Mouse (Mus musculus) midbrain, embryonic 10.5 days (tissue): ENCODE measurements around the gene Ost4. TPM values are rescaled to one million over a fixed set of nuclear protein-coding genes. Genes with fewer than 3 reads are reported as not detected.

Source experiments
- polyA plus RNA-seq: library from polyadenylated mRNA; unstranded; fragments of >200 nt; fragmentation: Nextera tagmentation; extraction: Ambion mirVana; gene quantifications from 2 replicates; pipeline ENCODE4 v1.2.1, GENCODE M21; 2016

Gene Ost4
- polyA plus RNA-seq, 1 experiment from 2014 or later, result 415 TPM

Other genes starting within 250 kb of the Ost4 start
- 413 and 444 TPM in 2 replicates for gene Cenpa, start 241.0 kb downstream of the Ost4 start, polyA plus RNA-seq
- 90.7 and 126 TPM in 2 replicates for gene Dpysl5, start 196.2 kb downstream of the Ost4 start, polyA plus RNA-seq
- 22.9 and 38.2 TPM in 2 replicates for gene Mapre3, start 93.1 kb downstream of the Ost4 start, polyA plus RNA-seq
- 63.3 and 63.6 TPM in 2 replicates for gene Tmem214, start 39.8 kb downstream of the Ost4 start, polyA plus RNA-seq
- gene Agbl5, start 19.1 kb downstream of the Ost4 start, polyA plus RNA-seq, result 17.4 and 20.1 TPM in 2 replicates
- 61.8 and 67.4 TPM in 2 replicates for gene Emilin1, start 5.6 kb upstream of the Ost4 start, polyA plus RNA-seq
- gene Khk, start 13.6 kb upstream of the Ost4 start, polyA plus RNA-seq, result 7.5 and 9.7 TPM in 2 replicates
- 4.9 and 5.8 TPM in 2 replicates for gene Cgref1, start 37.8 kb upstream of the Ost4 start, polyA plus RNA-seq
- gene Preb, start 52.6 kb upstream of the Ost4 start, polyA plus RNA-seq, result 138 and 149 TPM in 2 replicates
- gene Tcf23, start 60.9 kb upstream of the Ost4 start, polyA plus RNA-seq, result 0.02 TPM in 1 of 2 replicates, not detected in the other
- 80.5 and 99.6 TPM in 2 replicates for gene Atraid, start 140.5 kb upstream of the Ost4 start, polyA plus RNA-seq
- gene Slc5a6, start 141.1 kb upstream of the Ost4 start, polyA plus RNA-seq, result 10.6 and 11.4 TPM in 2 replicates
- gene Cad, start 147.0 kb upstream of the Ost4 start, polyA plus RNA-seq, result 52.4 and 53.3 TPM in 2 replicates
- not detected in 2 replicates for gene Dnajc5g, start 198.5 kb upstream of the Ost4 start, polyA plus RNA-seq
- 1.5 and 7.1 TPM in 2 replicates for gene Slc30a3, start 200.4 kb upstream of the Ost4 start, polyA plus RNA-seq
- not detected in 2 replicates for gene Trim54, start 208.9 kb upstream of the Ost4 start, polyA plus RNA-seq
- not detected in 2 replicates for gene Ucn, start 231.0 kb upstream of the Ost4 start, polyA plus RNA-seq
- gene Mpv17, start 246.5 kb upstream of the Ost4 start, polyA plus RNA-seq, result 58.7 and 64.5 TPM in 2 replicates